Mouse (Mus musculus): ENCODE results near the gene Col18a1. TPM values are rescaled to one million over a fixed set of nuclear protein-coding genes. Genes with fewer than 3 reads are reported as not detected.

Gene Col18a1
- polyA plus RNA-seq, 1 experiment: 45.7 TPM

DNA sequence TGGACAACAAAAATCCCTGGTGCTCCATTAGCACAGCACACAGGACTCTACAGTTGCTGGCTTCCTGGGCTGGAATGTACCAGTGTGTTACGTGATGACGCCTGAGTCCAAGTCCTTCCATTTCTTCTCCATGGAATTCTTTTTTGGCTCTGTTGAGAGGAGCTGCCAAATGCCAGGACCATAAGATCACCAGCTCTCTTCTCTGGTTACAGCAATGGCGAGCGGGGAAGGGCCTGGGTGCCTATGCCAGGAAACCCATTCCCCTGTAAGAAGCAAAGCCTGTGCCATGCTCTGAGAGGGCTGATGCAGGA is 68.5 kb downstream of the Col18a1 start:
- TF ChIP-seq CTCF (IDR thresholded peaks at IDR 0.05; ENCODE audit: borderline replicate concordance, insufficient read depth, low read depth, low read length) (no peak), POLR2A (IDR thresholded peaks at IDR 0.05; ENCODE audit: borderline replicate concordance, insufficient read depth, low read length) (no peak)
- Histone ChIP-seq H3K4me3 (replicated peaks; ENCODE audit: insufficient read depth, low read depth, low read length) (no peak overlapping the region), H3K27me3 (ENCODE audit: control insufficient read depth, insufficient read depth, low read length) (no peaks in the 10 kb centered on the region), H3K27ac (ENCODE audit: insufficient read depth, low read length) (no peak overlapping the region), H3K4me1 (ENCODE audit: control insufficient read depth, insufficient read depth, low read length) (peaks cover 5% of the 10 kb centered on the region)
- WGBS: 79% methylated on average over 4 of the region's 4 CpGs
- DNase-seq: no peak

- 61% methylated on average over 12 of the region's 12 CpGs for WGBS
- H3K27ac ChIP-seq (ENCODE audit: insufficient read depth, low read length): no peak overlapping the region
- no peak for DNase-seq
- no peaks in the 10 kb centered on the region for H3K27me3 ChIP-seq (ENCODE audit: control insufficient read depth, insufficient read depth, low read length)
- H3K4me1 ChIP-seq (ENCODE audit: control insufficient read depth, insufficient read depth, low read length): peaks cover 5% of the 10 kb centered on the region
- H3K4me3 ChIP-seq (replicated peaks; ENCODE audit: insufficient read depth, low read depth, low read length): no peak overlapping the region
- TF ChIP-seq POLR2A (IDR thresholded peaks at IDR 0.05; ENCODE audit: borderline replicate concordance, insufficient read depth, low read length) (no peak), CTCF (IDR thresholded peaks at IDR 0.05; ENCODE audit: borderline replicate concordance, insufficient read depth, low read depth, low read length) (no peak)
Measured at GRCm38 (mm10) chr10:77097006-77097889, 69.1 kb downstream of the Col18a1 start.

DNA sequence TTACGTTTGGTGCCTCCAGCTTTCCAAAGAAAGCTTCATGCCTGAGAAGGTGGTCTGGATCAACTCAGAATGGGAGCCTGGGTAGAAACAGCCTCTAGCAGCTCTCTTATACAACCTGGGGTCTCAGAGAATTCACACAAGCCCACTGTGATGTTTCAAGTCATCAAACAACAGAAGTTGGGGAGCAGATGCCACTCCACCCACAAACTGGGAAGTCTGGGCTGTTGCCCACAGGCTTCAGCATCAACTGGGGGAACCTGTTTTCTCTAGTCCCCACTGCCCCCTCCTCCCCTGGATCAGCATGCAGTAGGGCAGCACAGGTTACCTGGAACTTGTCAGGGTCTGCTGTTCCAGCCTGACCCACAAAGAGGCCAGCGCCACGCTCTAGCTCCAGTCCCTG is 70.7 kb downstream of the Col18a1 start:
- 97% methylated on average over 3 of the region's 3 CpGs for WGBS
- no peak for DNase-seq

GRCm38 (mm10) chr10:77093817-77094216 is 72.5 kb downstream of the Col18a1 start:
- Histone ChIP-seq H3K27ac (ENCODE audit: insufficient read depth, low read length) (no peak overlapping the region), H3K4me3 (replicated peaks; ENCODE audit: insufficient read depth, low read depth, low read length) (no peak overlapping the region), H3K4me1 (ENCODE audit: control insufficient read depth, insufficient read depth, low read length) (peaks cover 5% of the 10 kb centered on the region), H3K27me3 (ENCODE audit: control insufficient read depth, insufficient read depth, low read length) (no peaks in the 10 kb centered on the region)
- TF ChIP-seq POLR2A (IDR thresholded peaks at IDR 0.05; ENCODE audit: borderline replicate concordance, insufficient read depth, low read length) (no peak), CTCF (IDR thresholded peaks at IDR 0.05; ENCODE audit: borderline replicate concordance, insufficient read depth, low read depth, low read length) (no peak)
- DNase-seq: peak; percentile 47 to 80

More for the DNA sequence above, 70.7 kb downstream of the Col18a1 start:
- no peak overlapping the region for H3K27ac ChIP-seq (ENCODE audit: insufficient read depth, low read length)
- no peak overlapping the region for H3K4me3 ChIP-seq (replicated peaks; ENCODE audit: insufficient read depth, low read depth, low read length)
- H3K27me3 ChIP-seq (ENCODE audit: control insufficient read depth, insufficient read depth, low read length): no peaks in the 10 kb centered on the region
- H3K4me1 ChIP-seq (ENCODE audit: control insufficient read depth, insufficient read depth, low read length): peaks cover 5% of the 10 kb centered on the region
- no peak for TF ChIP-seq POLR2A (IDR thresholded peaks at IDR 0.05; ENCODE audit: borderline replicate concordance, insufficient read depth, low read length)
- no peak for TF ChIP-seq CTCF (IDR thresholded peaks at IDR 0.05; ENCODE audit: borderline replicate concordance, insufficient read depth, low read depth, low read length)

GRCm38 (mm10) chr10:77091538-77092097 is 74.7 kb downstream of the Col18a1 start:
- Histone ChIP-seq H3K27ac (ENCODE audit: insufficient read depth, low read length) (no peak overlapping the region), H3K4me3 (replicated peaks; ENCODE audit: insufficient read depth, low read depth, low read length) (no peak overlapping the region), H3K4me1 (ENCODE audit: control insufficient read depth, insufficient read depth, low read length) (peaks cover 5% of the 10 kb centered on the region), H3K27me3 (ENCODE audit: control insufficient read depth, insufficient read depth, low read length) (no peaks in the 10 kb centered on the region)
- WGBS: 73% methylated on average over 4 of the region's 4 CpGs
- no peak for DNase-seq
- no peak for TF ChIP-seq POLR2A (IDR thresholded peaks at IDR 0.05; ENCODE audit: borderline replicate concordance, insufficient read depth, low read length)
- no peak for TF ChIP-seq CTCF (IDR thresholded peaks at IDR 0.05; ENCODE audit: borderline replicate concordance, insufficient read depth, low read depth, low read length)

- 86% methylated on average over 5 of the region's 5 CpGs for WGBS
- no peak overlapping the region for H3K4me3 ChIP-seq (replicated peaks; ENCODE audit: insufficient read depth, low read depth, low read length)
- H3K27me3 ChIP-seq (ENCODE audit: control insufficient read depth, insufficient read depth, low read length): no peaks in the 10 kb centered on the region
- DNase-seq: no peak
- peaks cover 5% of the 10 kb centered on the region for H3K4me1 ChIP-seq (ENCODE audit: control insufficient read depth, insufficient read depth, low read length)
- no peak overlapping the region for H3K27ac ChIP-seq (ENCODE audit: insufficient read depth, low read length)
- TF ChIP-seq POLR2A (IDR thresholded peaks at IDR 0.05; ENCODE audit: borderline replicate concordance, insufficient read depth, low read length) (no peak), CTCF (IDR thresholded peaks at IDR 0.05; ENCODE audit: borderline replicate concordance, insufficient read depth, low read depth, low read length) (no peak)
Measured at GRCm38 (mm10) chr10:77090063-77090462, 76.3 kb downstream of the Col18a1 start.

GRCm38 (mm10) chr10:77089336-77089735 is 77.0 kb downstream of the Col18a1 start:
- WGBS: 55% methylated on average over 8 of the region's 8 CpGs
- no peaks in the 10 kb centered on the region for H3K27me3 ChIP-seq (ENCODE audit: control insufficient read depth, insufficient read depth, low read length)
- H3K27ac ChIP-seq (ENCODE audit: insufficient read depth, low read length): no peak overlapping the region
- peaks cover 5% of the 10 kb centered on the region for H3K4me1 ChIP-seq (ENCODE audit: control insufficient read depth, insufficient read depth, low read length)
- TF ChIP-seq POLR2A (IDR thresholded peaks at IDR 0.05; ENCODE audit: borderline replicate concordance, insufficient read depth, low read length): no peak
- DNase-seq: no peak
- H3K4me3 ChIP-seq (replicated peaks; ENCODE audit: insufficient read depth, low read depth, low read length): no peak overlapping the region

GRCm38 (mm10) chr10:77084568-77084967 is 81.8 kb downstream of the Col18a1 start:
- Histone ChIP-seq H3K4me1 (ENCODE audit: control insufficient read depth, insufficient read depth, low read length) (peaks cover 6% of the 10 kb centered on the region), H3K27me3 (ENCODE audit: control insufficient read depth, insufficient read depth, low read length) (no peaks in the 10 kb centered on the region), H3K4me3 (replicated peaks; ENCODE audit: insufficient read depth, low read depth, low read length) (no peak overlapping the region), H3K27ac (ENCODE audit: insufficient read depth, low read length) (no peak overlapping the region)
- TF ChIP-seq CTCF (IDR thresholded peaks at IDR 0.05; ENCODE audit: borderline replicate concordance, insufficient read depth, low read depth, low read length) (no peak), POLR2A (IDR thresholded peaks at IDR 0.05; ENCODE audit: borderline replicate concordance, insufficient read depth, low read length) (no peak)
- WGBS: 52% methylated on average over 1 of the region's 1 CpGs
- no peak for DNase-seq
